Comparison of ENCODE assay signal across 17 mouse cellular contexts in genomic region chr1:43764481-43764880, GRCm38 (mm10). TPM values are rescaled to one million over a fixed set of nuclear protein-coding genes. Genes with fewer than 3 reads are reported as not detected.
A peak's percentile ranks its signal among the peaks of the same experiment; 100 is the strongest.
DNase-seq lines count a peak whose midpoint lies in the region.
"Had no signal": no experiment of that assay in that cellular context is flagged by ENCODE, and none has a peak within 500 bp of the region (broad histone marks: within the 10 kb centered on the region; RNA-seq: fewer than 3 reads in every experiment).

No protein-coding gene starts in this region.

- DNase-seq in adrenal gland, adult (ENCODE audit: inconsistent age in 2 of 2, low spot score in 1 of 2): peak; percentile 42 to 71
- DNase-seq in adrenal gland, postnatal 4 days (ENCODE audit: low spot score in 2 of 2): no peak
- DNase-seq in adrenal gland, postnatal 10 days: peak; percentile 18
- DNase-seq in adrenal gland, adult 18-20 months (ENCODE audit: low spot score in 2 of 2): no peak
- DNase-seq in heart, adult 11 months: peak; percentile 73
- no peak for DNase-seq in heart, adult 8-10 months (ENCODE audit: low spot score)
- no peak for DNase-seq in embryo, embryonic 10 days (ENCODE audit: low spot score)
- DNase-seq: B cell, adult 2 months; cerebellum, adult 11 months; cerebellum, adult 18-20 months; cerebellum, adult 8-10 months; cerebellum, adult 9-11 months; cerebellum, postnatal 14 days; cerebellum, postnatal 36 days; forebrain, postnatal 0 days had no signal

RNA-seq across cellular contexts. Expression of gene 1500015O10Rik, which starts 34.1 kb away (rescaled TPM):
- total RNA-seq in adrenal gland, postnatal 4 days (2021): 10 to 100 TPM; 56.9 to 57.7 TPM
- 10 to 100 TPM; 74.8 to 75.3 TPM for total RNA-seq in adrenal gland, postnatal 10 days (2021)
- total RNA-seq in adrenal gland, adult 18-20 months (2021): 100 to 1,000 TPM; 185 to 244 TPM
- total RNA-seq in heart, adult 8-10 months (2022): 1 to 10 TPM in 3 of 4 experiments, under 1 TPM in 1; 0.82 to 4.2 (median 2.5) TPM
- total RNA-seq: CH12.LX; common myeloid progenitor, adult 5-6 weeks had no signal

Comparison
In these comparisons a context has a peak if more than half of its experiments do, and no peak if none do; other contexts are left out.
1. DNase-seq: peak in adrenal gland, adult (2 of 2), adrenal gland, postnatal 10 days (single experiment) and heart, adult 11 months (single experiment); none in adrenal gland, postnatal 4 days (0 of 2), adrenal gland, adult 18-20 months (0 of 2), heart, adult 8-10 months (single experiment) and embryo, embryonic 10 days (single experiment).
2. RNA of gene 1500015O10Rik, which starts 34.1 kb away (total RNA-seq): 185 to 244 TPM in adrenal gland, adult 18-20 months, 74.8 to 75.3 TPM in adrenal gland, postnatal 10 days and 56.9 to 57.7 TPM in adrenal gland, postnatal 4 days; 0.82 to 4.2 TPM in heart, adult 8-10 months; every median in the first group is over 10 times any median in the second.